Mouse (Mus musculus) midbrain, embryonic 13.5 days (tissue): ENCODE results near the gene Sp140. TPM values are rescaled to one million over a fixed set of nuclear protein-coding genes. Genes with fewer than 3 reads are reported as not detected.
"Not testable (repeated sequence)": the region's sequence is repeated elsewhere in the genome, so short reads cannot be mapped to it uniquely, and the experiment has no call there.

Source experiments
- ATAC-seq: fragments of 200-750 bp; cut with Nextera tagmentation; 2 replicates; pipeline ENCODE4 v1.8.0; 2017; ENCODE audit warnings: mild to moderate bottlenecking, moderate TSS enrichment, moderate library complexity
- H3K27ac ChIP-seq: fragments of 300-500 bp; sonication (generic); 2 replicates; pipeline ENCODE4 v1.5.1; 2015; ENCODE audit warnings: inconsistent platforms, mild to moderate bottlenecking, moderate library complexity
- H3K27me3 ChIP-seq: fragments of 300-500 bp; sonication (generic); 2 replicates; pipeline ENCODE4 v1.6.1; 2015; ENCODE audit warnings: mild to moderate bottlenecking, inconsistent platforms
- H3K36me3 ChIP-seq: fragments of 300-500 bp; sonication (generic); 2 replicates; pipeline ENCODE4 v1.6.1; 2015; ENCODE audit warnings: mild to moderate bottlenecking, inconsistent platforms
- H3K4me1 ChIP-seq: fragments of 300-500 bp; sonication (generic); replicated peaks from 2 replicates; pipeline ENCODE4 v1.6.1; 2015; ENCODE audit warnings: inconsistent platforms
- H3K4me2 ChIP-seq: fragments of 300-500 bp; sonication (generic); replicated peaks from 2 replicates; pipeline ENCODE4 v1.6.1; 2015; ENCODE audit warnings: moderate library complexity, mild to moderate bottlenecking, inconsistent platforms
- H3K4me3 ChIP-seq: fragments of 300-500 bp; sonication (generic); replicated peaks from 2 replicates; pipeline ENCODE4 v1.5.1; 2015; ENCODE audit warnings: mild to moderate bottlenecking, inconsistent platforms
- H3K9ac ChIP-seq: fragments of 300-500 bp; sonication (generic); replicated peaks from 2 replicates; pipeline ENCODE4 v1.6.1; 2015; ENCODE audit warnings: mild to moderate bottlenecking, inconsistent platforms
- H3K9me3 ChIP-seq: fragments of 300-500 bp; sonication (generic); 2 replicates; pipeline ENCODE4 v1.6.1; 2016; ENCODE audit warnings: mild to moderate bottlenecking, inconsistent platforms
- WGBS: fragments of 180-500 bp; shearing (Covaris S2); methylation state at CpG from one replicate; pipeline ENCODE4 v1.1.7; 2015; 5-methylcytosine and 5-hydroxymethylcytosine counted together
- polyA plus RNA-seq: library from polyadenylated mRNA; unstranded; fragments of >200 nt; fragmentation: Nextera tagmentation; extraction: Ambion mirVana; gene quantifications from 2 replicates; pipeline ENCODE4 v1.2.1, GENCODE M21; 2015

Sp140 gene
- polyA plus RNA-seq, 1 experiment from 2014 or later, result 0.46 TPM

DNA sequence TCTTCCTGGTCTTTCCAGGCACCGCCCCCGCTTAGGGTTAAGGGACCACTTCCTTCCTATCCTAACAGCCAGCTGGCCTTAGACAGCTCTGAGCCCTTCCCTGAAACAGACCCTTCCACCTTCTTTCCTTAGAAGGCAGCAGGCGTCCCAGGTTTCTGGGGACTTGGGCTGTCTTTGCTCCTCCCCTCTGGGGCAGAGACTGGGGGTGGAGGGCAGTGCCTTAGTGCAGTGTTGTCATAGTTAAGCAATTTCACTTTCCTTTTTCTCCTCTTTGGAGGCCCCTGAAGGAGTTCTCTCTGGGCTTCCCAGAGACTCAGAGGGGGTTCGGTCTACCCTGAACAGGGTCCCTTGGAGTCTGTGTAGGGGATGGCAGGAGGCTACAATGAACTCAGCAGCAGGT, 616 bp downstream of the Sp140 start:
- H3K4me1 ChIP-seq, H3K9ac ChIP-seq, H3K4me3 ChIP-seq, ATAC-seq, H3K4me2 ChIP-seq, H3K36me3 ChIP-seq, H3K9me3 ChIP-seq, H3K27ac ChIP-seq, H3K27me3 ChIP-seq: not testable (repeated sequence)
- 54% methylated on average over 4 of the region's 4 CpGs for WGBS

DNA sequence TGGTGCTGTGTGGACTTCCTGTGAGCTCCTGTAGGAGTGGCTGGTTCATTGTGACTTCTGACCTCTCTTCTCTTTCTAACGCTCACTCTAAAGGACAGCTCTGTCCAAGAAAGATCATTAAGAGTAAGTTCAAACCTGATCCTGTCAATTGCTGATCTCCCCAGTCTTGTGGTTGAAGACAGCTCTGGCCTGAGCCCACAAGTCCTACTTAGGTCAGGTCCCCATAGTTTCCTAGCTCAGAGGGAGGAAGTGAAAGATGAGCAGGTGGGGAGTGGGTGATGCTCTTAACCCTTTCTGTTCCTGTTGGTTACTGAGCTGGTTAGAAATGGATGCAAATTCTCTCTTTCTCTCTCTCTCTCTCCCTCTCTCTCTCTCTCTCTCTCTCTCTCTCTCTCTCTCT, 4.2 kb downstream of the Sp140 start:
- 100% methylated on average over 1 of the region's 1 CpGs for WGBS
- not testable (repeated sequence) for H3K27me3 ChIP-seq, H3K4me2 ChIP-seq, H3K9me3 ChIP-seq, H3K4me1 ChIP-seq, H3K9ac ChIP-seq, H3K4me3 ChIP-seq, ATAC-seq, H3K36me3 ChIP-seq, H3K27ac ChIP-seq

DNA sequence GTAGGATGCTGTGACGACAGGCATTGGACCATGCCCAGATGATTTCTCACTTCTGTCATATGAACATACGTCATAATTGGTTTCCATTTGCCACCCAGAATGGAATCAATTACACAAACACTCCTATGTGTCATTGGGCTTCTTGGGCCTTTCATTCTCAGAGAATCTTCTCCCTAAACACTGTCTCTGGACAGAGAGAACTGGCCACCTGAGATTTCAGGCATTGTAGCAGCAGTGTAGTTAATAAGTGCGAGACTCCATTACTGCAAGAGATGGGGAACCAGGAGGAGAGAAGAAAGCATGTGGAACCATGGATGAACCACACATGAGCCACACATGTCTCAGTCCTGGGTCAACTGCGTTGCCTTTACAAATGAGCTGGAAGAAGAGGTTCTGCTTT, 8.2 kb downstream of the Sp140 start:
- H3K4me1 ChIP-seq, ATAC-seq, H3K27me3 ChIP-seq, H3K4me3 ChIP-seq, H3K9me3 ChIP-seq, H3K27ac ChIP-seq, H3K9ac ChIP-seq, H3K4me2 ChIP-seq, H3K36me3 ChIP-seq: not testable (repeated sequence)
- WGBS, result 78% methylated on average over 3 of the region's 4 CpGs

DNA sequence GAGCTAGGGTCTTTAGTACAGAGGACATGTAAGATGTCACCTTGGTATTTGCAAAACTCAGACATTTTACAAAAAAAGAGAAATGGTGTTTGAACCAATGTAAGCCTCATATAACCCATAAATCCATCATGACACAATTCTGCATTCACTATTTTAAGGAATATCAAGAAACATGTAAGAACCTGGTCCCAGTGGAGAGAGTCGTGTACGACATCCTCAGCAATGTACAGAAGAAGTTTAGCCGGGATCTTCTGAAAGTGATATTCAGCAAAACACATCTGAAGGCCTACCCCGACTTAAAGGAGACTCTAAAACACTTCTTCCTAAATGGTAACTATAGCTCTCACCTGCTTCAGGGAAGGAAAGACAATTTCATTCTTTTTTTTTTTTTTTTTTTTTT, 10.4 kb downstream of the Sp140 start:
- H3K36me3 ChIP-seq, H3K4me2 ChIP-seq, H3K4me1 ChIP-seq, H3K9ac ChIP-seq, H3K27me3 ChIP-seq, ATAC-seq, H3K4me3 ChIP-seq, H3K9me3 ChIP-seq, H3K27ac ChIP-seq: not testable (repeated sequence)
- no CpG with 5 or more reads among the region's 4 CpGs for WGBS

DNA sequence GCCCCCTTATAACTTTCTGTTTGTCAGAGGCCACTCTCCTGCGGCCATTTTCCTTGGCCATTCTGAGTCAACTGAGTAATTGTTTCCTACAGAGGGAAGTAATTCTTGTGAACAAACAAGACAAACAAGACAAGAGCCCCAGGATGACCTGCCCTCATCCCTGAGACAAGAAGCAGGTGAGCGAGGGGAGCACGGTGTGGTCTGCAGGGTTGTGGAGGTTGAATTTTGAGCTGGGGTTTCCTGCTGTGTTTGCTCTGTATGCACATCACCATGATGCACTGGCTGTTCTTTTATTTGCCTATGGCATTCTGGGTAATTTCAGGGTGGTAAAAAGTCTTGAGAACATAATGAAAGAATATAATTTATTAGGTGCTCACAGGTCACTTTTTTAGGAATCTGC, 14.9 kb downstream of the Sp140 start:
- not testable (repeated sequence) for ATAC-seq
- WGBS, result 95% methylated on average over 3 of the region's 3 CpGs

DNA sequence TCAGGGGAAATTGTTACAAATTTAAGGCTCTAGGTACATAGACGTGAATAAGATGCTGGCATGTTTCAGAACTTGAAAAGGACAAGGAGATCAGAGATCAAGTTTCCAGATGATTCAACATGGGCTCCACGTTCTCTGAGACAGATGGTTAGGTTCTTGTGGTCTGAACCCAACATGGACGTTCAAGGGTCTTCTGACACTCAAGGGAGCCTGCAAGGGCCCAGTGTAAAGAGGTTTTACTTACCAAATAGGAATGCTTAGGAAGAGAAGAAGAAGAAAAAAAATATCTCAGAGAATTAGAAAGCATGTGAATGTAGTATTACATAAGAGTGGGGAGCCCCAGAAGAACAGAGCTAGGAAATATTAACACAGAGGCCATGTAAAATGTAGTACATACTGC, 15.6 kb downstream of the Sp140 start:
- not testable (repeated sequence) for ATAC-seq, H3K27ac ChIP-seq, H3K4me1 ChIP-seq, H3K4me3 ChIP-seq, H3K9me3 ChIP-seq, H3K36me3 ChIP-seq, H3K9ac ChIP-seq, H3K4me2 ChIP-seq, H3K27me3 ChIP-seq
- 59% methylated on average over 3 of the region's 3 CpGs for WGBS

More for the DNA sequence above, 14.9 kb downstream of the Sp140 start:
- H3K27ac ChIP-seq, H3K4me3 ChIP-seq, H3K36me3 ChIP-seq, H3K9ac ChIP-seq, H3K9me3 ChIP-seq, H3K4me2 ChIP-seq, H3K4me1 ChIP-seq, H3K27me3 ChIP-seq: not testable (repeated sequence)

DNA sequence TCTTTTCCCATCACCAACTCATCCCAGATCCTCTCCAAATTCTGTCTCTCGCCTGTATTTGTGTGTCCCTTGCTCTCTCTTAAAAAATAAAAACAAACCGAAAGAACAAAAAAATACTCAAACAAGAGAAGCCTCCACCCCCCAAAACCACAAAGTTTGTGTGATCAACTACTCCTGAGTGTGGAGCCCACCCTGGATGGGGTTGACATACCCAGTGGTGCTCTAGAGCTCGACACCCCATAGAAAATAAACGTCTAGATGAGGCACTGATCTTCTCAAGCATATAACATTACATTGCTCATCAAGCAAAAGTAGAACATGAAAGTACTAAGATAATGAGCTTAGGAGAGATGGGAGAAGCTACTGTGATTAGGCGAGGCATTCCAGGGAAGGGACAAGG, 17.0 kb downstream of the Sp140 start:
- not testable (repeated sequence) for H3K9ac ChIP-seq, H3K9me3 ChIP-seq, H3K36me3 ChIP-seq, H3K27ac ChIP-seq, H3K27me3 ChIP-seq, H3K4me3 ChIP-seq, ATAC-seq, H3K4me2 ChIP-seq, H3K4me1 ChIP-seq
- 66% methylated on average over 4 of the region's 5 CpGs for WGBS

DNA sequence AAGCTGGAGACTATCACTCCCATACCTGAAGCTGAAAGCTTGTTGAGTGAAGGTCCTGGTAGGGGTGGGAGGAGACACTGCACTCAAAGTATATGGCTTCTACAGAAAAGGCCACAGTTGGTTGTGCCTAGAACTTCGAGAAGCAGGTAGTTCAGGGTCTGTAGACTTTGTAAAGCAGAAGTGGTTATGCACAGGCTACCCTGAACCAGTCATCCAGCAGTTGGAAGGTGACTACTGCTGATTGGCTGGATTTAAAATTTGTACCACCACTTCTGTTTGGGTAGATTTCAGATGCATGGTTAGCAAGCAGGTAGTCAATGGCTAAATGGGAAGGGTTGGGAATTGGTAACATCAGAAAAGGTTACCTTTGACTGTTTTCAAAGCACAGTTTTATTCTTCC, 18.5 kb downstream of the Sp140 start:
- ATAC-seq, H3K4me1 ChIP-seq, H3K27ac ChIP-seq, H3K27me3 ChIP-seq, H3K4me2 ChIP-seq, H3K9me3 ChIP-seq, H3K4me3 ChIP-seq, H3K9ac ChIP-seq, H3K36me3 ChIP-seq: not testable (repeated sequence)
- 81% methylated on average over 1 of the region's 1 CpGs for WGBS

DNA sequence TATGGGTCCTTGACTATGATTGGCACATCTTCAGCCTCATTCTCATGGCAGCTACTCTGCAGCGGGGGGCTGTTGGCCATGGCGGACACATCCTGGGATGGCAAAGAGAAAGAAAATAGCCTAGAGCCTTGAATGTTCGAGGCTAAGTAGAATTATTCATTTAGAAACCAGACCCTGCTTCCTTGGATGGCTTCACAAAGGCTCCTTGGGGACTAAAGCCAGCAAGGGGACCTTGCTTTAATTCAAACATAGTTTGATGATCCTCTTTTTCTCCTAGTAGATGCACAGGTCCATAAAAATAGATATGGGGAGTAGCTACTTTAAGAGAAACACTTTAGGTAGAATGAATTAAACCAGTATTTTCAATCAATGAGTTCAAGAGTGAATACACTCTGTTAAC, 36.8 kb downstream of the Sp140 start:
- H3K4me2 ChIP-seq, H3K4me3 ChIP-seq, H3K36me3 ChIP-seq, H3K9me3 ChIP-seq, H3K9ac ChIP-seq, ATAC-seq, H3K27me3 ChIP-seq, H3K4me1 ChIP-seq, H3K27ac ChIP-seq: not testable (repeated sequence)
- 67% methylated on average over 3 of the region's 3 CpGs for WGBS

DNA sequence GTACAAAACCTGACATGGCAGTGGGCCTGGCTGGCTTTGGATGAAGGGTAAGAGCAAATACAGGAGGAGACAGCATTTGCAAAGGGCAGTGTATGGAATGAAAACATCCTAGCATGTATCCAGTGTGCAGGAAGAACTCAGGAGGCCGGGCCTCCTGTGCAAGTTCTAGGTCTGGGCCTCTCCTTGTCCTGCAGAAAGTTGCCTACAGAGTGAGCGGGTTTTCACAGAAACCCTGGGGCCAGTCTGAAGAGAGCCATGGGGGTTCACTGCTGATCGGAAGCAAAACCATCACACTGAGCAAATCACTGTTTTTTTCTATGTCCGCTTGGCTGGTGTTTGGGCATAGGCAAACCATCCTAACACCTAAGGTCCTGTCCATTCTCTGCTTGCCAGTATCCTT, 38.0 kb downstream of the Sp140 start:
- H3K9ac ChIP-seq, H3K4me3 ChIP-seq, ATAC-seq, H3K36me3 ChIP-seq, H3K27ac ChIP-seq, H3K4me1 ChIP-seq, H3K4me2 ChIP-seq, H3K27me3 ChIP-seq, H3K9me3 ChIP-seq: not testable (repeated sequence)
- WGBS, result 79% methylated on average over 4 of the region's 4 CpGs

DNA sequence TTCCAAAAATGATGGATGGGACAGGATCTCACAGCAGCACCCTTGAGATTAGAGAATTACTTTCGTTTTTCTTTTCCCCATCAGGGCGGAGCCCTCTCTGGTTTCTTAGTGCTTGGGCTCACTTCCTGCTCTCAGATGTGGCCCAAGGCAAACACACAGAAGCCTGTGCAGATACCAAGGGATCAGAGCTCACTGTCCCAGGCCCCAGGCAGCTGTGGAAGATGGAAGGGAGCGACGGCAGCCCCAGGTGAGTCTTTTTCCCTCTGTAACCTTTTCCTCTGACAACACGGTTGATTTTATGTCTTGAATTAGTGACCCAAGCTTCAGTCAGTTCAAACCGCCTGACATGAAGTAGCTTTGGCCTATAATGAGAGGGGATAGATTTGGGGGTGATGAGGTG, 49.7 kb downstream of the Sp140 start, which contains the start of gene Sp100:
Sp100 (plus strand) TSS at position 108 of the 400 bp plus-strand sequence.
- not testable (repeated sequence) for H3K27me3 ChIP-seq, H3K4me3 ChIP-seq, H3K27ac ChIP-seq, H3K9me3 ChIP-seq, H3K9ac ChIP-seq, H3K36me3 ChIP-seq, H3K4me2 ChIP-seq, H3K4me1 ChIP-seq, ATAC-seq
- WGBS, result 85% methylated on average over 6 of the region's 6 CpGs

DNA sequence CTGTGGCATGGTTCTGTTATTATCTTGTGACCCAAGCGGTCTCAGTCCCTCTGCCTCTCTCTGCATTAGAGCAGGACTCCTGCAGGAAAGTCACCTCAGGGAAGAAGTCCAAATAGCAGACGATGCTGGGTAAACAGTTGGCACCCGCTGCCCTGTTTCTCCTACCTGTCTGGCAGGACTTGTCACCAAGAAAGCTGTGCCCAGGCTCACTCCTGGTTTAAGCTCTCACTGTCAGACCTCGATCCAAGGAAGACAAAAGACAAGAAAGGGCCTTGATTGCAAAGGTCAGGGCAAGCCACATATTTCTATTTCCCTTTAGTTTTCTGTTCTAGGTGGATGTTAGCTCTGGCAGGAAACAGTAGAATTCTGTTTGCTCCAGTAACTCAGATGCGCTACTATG, 50.3 kb downstream of the Sp140 start:
- H3K9me3 ChIP-seq, H3K27me3 ChIP-seq, ATAC-seq, H3K4me1 ChIP-seq, H3K27ac ChIP-seq, H3K4me3 ChIP-seq, H3K36me3 ChIP-seq, H3K4me2 ChIP-seq, H3K9ac ChIP-seq: not testable (repeated sequence)
- 77% methylated on average over 4 of the region's 5 CpGs for WGBS

DNA sequence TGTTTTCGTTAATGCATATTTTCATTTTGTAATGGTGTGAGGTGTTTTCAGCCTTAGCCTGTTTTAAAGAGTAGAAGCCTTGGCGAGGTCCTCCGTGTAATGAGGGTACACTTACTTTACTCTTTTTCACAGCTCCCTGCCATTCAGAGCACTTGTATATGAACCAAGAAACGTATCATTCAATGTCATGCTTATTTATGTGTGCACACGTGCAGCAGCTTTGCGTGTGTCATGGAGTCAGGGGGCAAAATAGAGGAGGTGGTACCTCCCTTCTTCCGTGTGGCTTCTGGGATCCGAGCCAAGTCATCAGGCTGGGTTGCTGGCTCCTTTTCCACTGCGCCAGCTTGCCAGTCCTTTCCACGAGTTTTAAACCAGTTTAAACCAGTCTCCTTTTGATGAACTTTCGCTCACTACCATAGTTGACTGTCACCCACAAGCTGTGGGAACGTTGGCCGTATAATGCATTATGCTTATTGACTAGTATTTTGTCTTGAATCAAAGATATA, 51.6 kb downstream of the Sp140 start:
- not testable (repeated sequence) for H3K27ac ChIP-seq, H3K4me3 ChIP-seq, H3K27me3 ChIP-seq, H3K36me3 ChIP-seq, H3K4me2 ChIP-seq, H3K9ac ChIP-seq, H3K9me3 ChIP-seq, H3K4me1 ChIP-seq, ATAC-seq
- 83% methylated on average over 13 of the region's 13 CpGs for WGBS
